Mouse (Mus musculus): ENCODE measurements at regions not wholly inside any gene's neighbourhood (a gene's known extent, or its start where the extent isn't known, plus 50 kb on each side); places are given as distances from the start of the nearest gene placed in this dataset.

DNA sequence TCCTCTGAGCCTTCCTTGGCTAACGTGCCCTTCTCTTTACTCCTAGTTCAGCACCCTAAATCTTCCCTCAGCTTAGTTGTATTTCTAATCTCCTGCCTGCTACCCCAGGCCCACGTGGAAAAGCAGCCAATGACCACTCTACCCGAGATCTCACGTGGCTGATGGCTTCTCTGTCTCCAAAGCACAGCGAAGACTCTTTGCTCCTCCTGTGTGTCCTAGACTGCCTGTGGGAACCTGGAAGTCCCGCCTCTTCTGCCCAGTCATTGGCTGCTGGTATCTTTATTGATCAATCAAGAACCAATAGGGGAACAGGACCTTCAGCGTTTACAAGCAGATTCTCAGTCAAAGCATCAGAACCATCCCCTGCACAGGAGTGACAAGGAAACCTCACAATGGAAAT lies 54.8 kb downstream of the Gm19935 start:
- no peak for ATAC-seq (ENCODE audit: extremely low read depth, insufficient number of reproducible peaks, low FRiP score, poor library complexity, severe bottlenecking)
- H3K9me3 ChIP-seq (replicated peaks) = peaks cover 9% of the 10 kb centered on the region
- H3K36me3 ChIP-seq (replicated peaks) = no peaks in the 10 kb centered on the region
- TF ChIP-seq GATA2 (IDR thresholded peaks at IDR 0.05; ENCODE audit: borderline replicate concordance, low read depth, low read length) = no peak
- TF ChIP-seq POLR2AphosphoS5 (IDR thresholded peaks at IDR 0.05; ENCODE audit: insufficient replicate concordance, low read depth, low read length) = no peak
- no peak for TF ChIP-seq CTCF (IDR thresholded peaks at IDR 0.05; ENCODE audit: low read depth, low read length)
- no peak for TF ChIP-seq TAL1 (conservative IDR thresholded peaks at IDR 0.05; ENCODE audit: low read depth, low read length)
- TF ChIP-seq GATA1 (IDR thresholded peaks at IDR 0.05; ENCODE audit: borderline replicate concordance, low read length) = no peak
- no peaks in the 10 kb centered on the region for H3K4me1 ChIP-seq (ENCODE audit: insufficient read depth, low read depth, low read length)
- DNase-seq (ENCODE audit: low spot score) = no peak
- no peaks in the 10 kb centered on the region for H3K27me3 ChIP-seq (ENCODE audit: insufficient read depth, low read length)
- no peak overlapping the region for H3K4me3 ChIP-seq (ENCODE audit: low read depth, low read length)

DNA sequence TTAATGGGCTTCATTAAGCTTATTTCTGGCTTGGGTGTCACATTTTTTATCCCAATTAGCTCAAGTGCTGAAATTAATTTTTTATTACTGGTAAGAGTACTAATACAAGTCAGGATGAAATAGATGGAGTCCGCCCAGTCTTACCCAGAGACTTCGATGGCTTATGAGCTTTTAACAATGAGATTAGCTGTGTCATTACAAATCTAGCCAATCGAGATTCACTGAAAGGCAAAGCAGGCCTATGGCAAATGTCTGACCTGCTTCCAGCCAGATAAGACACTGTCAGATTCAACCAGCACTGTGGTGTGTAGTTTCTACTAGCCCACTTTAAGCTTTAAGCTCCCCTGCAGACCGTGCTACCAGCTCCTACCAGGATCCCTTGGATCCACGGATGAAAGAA lies 55.2 kb downstream of the Gm19935 start:
- TF ChIP-seq CTCF (IDR thresholded peaks at IDR 0.05; ENCODE audit: low read depth, low read length) = no peak
- no peak for TF ChIP-seq POLR2AphosphoS5 (IDR thresholded peaks at IDR 0.05; ENCODE audit: insufficient replicate concordance, low read depth, low read length)
- no peak for TF ChIP-seq GATA1 (IDR thresholded peaks at IDR 0.05; ENCODE audit: borderline replicate concordance, low read length)
- TF ChIP-seq TAL1 (conservative IDR thresholded peaks at IDR 0.05; ENCODE audit: low read depth, low read length) = no peak
- no peak for TF ChIP-seq GATA2 (IDR thresholded peaks at IDR 0.05; ENCODE audit: borderline replicate concordance, low read depth, low read length)
- Histone ChIP-seq H3K4me1 (ENCODE audit: insufficient read depth, low read depth, low read length) (no peaks in the 10 kb centered on the region), H3K9me3 (replicated peaks) (peaks cover 11% of the 10 kb centered on the region), H3K36me3 (replicated peaks) (no peaks in the 10 kb centered on the region), H3K27me3 (ENCODE audit: insufficient read depth, low read length) (no peaks in the 10 kb centered on the region), H3K4me3 (ENCODE audit: low read depth, low read length) (no peak overlapping the region)
- ATAC-seq (ENCODE audit: extremely low read depth, insufficient number of reproducible peaks, low FRiP score, poor library complexity, severe bottlenecking) (no peak), DNase-seq (ENCODE audit: low spot score) (no peak)

DNA sequence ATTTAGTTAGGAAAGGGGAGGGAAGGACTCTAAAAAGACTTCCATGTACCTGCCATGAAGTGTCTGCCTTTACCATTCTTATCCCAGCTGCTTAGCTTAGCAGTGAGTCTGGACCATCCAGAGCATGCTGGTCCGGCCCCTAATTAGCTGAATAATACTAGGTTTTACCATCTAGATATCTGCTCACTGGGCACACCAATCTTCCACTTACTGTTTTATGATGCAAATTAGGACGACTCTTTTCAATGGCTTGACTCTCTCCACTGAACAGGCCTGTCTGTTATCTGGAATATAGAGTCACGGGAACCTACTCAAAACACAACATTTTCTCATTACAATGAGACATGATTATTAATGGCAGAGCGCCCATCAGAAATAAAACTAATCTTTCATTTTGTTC lies 55.7 kb downstream of the Gm19935 start:
- ATAC-seq (ENCODE audit: extremely low read depth, insufficient number of reproducible peaks, low FRiP score, poor library complexity, severe bottlenecking) = no peak
- TF ChIP-seq GATA1 (IDR thresholded peaks at IDR 0.05; ENCODE audit: borderline replicate concordance, low read length) (no peak), POLR2AphosphoS5 (IDR thresholded peaks at IDR 0.05; ENCODE audit: insufficient replicate concordance, low read depth, low read length) (no peak), GATA2 (IDR thresholded peaks at IDR 0.05; ENCODE audit: borderline replicate concordance, low read depth, low read length) (no peak), CTCF (IDR thresholded peaks at IDR 0.05; ENCODE audit: low read depth, low read length) (no peak), TAL1 (conservative IDR thresholded peaks at IDR 0.05; ENCODE audit: low read depth, low read length) (no peak)

DNA sequence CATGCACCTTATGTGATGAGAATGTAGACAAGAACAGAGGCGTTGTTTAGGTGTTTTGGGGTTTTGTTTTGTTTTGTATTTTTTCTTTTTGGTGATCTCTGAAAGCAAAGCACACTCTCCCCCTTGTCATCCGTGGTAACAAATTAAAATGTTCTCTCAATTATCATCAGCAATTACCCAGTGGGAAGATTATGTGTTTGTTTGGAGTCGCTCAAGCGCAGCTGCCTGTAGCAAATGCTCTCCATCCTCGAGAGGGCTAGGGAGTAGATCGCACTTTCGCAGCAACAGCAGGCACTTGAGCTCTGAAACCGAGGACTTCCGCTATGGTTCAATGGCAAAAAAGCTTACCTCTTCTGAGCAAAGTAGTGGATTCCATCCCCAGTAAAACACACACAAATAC lies 57.7 kb downstream of the Gm19935 start:
- H3K36me3 ChIP-seq (replicated peaks) = no peaks in the 10 kb centered on the region
- TF ChIP-seq GATA2 (IDR thresholded peaks at IDR 0.05; ENCODE audit: borderline replicate concordance, low read depth, low read length) (no peak), TAL1 (conservative IDR thresholded peaks at IDR 0.05; ENCODE audit: low read depth, low read length) (no peak), GATA1 (IDR thresholded peaks at IDR 0.05; ENCODE audit: borderline replicate concordance, low read length) (no peak), CTCF (IDR thresholded peaks at IDR 0.05; ENCODE audit: low read depth, low read length) (no peak), POLR2AphosphoS5 (IDR thresholded peaks at IDR 0.05; ENCODE audit: insufficient replicate concordance, low read depth, low read length) (no peak)
- ATAC-seq (ENCODE audit: extremely low read depth, insufficient number of reproducible peaks, low FRiP score, poor library complexity, severe bottlenecking) = no peak
- peaks cover 15% of the 10 kb centered on the region for H3K9me3 ChIP-seq (replicated peaks)
- no peaks in the 10 kb centered on the region for H3K27me3 ChIP-seq (ENCODE audit: insufficient read depth, low read length)
- no peaks in the 10 kb centered on the region for H3K4me1 ChIP-seq (ENCODE audit: insufficient read depth, low read depth, low read length)
- DNase-seq (ENCODE audit: low spot score) = no peak
- no peak overlapping the region for H3K4me3 ChIP-seq (ENCODE audit: low read depth, low read length)

More for the DNA sequence above, 55.7 kb downstream of the Gm19935 start:
- no peak overlapping the region for H3K4me3 ChIP-seq (ENCODE audit: low read depth, low read length)
- no peak for DNase-seq (ENCODE audit: low spot score)
- no peaks in the 10 kb centered on the region for H3K4me1 ChIP-seq (ENCODE audit: insufficient read depth, low read depth, low read length)
- peaks cover 12% of the 10 kb centered on the region for H3K9me3 ChIP-seq (replicated peaks)
- H3K27me3 ChIP-seq (ENCODE audit: insufficient read depth, low read length) = no peaks in the 10 kb centered on the region
- no peaks in the 10 kb centered on the region for H3K36me3 ChIP-seq (replicated peaks)

DNA sequence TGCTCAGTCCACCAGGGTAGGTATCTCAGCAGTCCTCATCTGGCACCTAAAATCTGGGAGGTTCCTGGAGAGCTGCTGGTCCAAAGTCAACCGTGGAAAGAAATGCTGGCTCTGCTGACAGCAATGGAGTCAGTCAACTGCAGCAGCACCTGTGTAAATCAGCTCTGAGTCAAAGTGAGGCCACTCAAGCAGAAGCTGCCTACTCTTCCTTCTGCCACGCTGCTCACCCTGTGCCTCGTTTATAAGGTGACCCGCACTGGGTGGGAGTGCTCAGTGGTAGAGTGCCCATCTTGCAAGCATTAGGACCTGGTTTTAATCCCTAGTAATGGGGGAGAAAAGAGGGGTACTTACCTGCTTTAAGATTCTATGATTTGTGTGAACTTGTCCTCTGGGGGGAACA lies 62.2 kb downstream of the Gm19935 start:
- H3K27me3 ChIP-seq (ENCODE audit: insufficient read depth, low read length) = no peaks in the 10 kb centered on the region
- no peak overlapping the region for H3K4me3 ChIP-seq (ENCODE audit: low read depth, low read length)
- no peak for ATAC-seq (ENCODE audit: extremely low read depth, insufficient number of reproducible peaks, low FRiP score, poor library complexity, severe bottlenecking)
- H3K9me3 ChIP-seq (replicated peaks) = peaks cover 12% of the 10 kb centered on the region
- DNase-seq (ENCODE audit: low spot score) = no peak
- no peaks in the 10 kb centered on the region for H3K4me1 ChIP-seq (ENCODE audit: insufficient read depth, low read depth, low read length)
- no peaks in the 10 kb centered on the region for H3K36me3 ChIP-seq (replicated peaks)
- TF ChIP-seq POLR2AphosphoS5 (IDR thresholded peaks at IDR 0.05; ENCODE audit: insufficient replicate concordance, low read depth, low read length) = no peak
- no peak for TF ChIP-seq CTCF (IDR thresholded peaks at IDR 0.05; ENCODE audit: low read depth, low read length)
- TF ChIP-seq GATA2 (IDR thresholded peaks at IDR 0.05; ENCODE audit: borderline replicate concordance, low read depth, low read length) = no peak
- TF ChIP-seq TAL1 (conservative IDR thresholded peaks at IDR 0.05; ENCODE audit: low read depth, low read length) = no peak

DNA sequence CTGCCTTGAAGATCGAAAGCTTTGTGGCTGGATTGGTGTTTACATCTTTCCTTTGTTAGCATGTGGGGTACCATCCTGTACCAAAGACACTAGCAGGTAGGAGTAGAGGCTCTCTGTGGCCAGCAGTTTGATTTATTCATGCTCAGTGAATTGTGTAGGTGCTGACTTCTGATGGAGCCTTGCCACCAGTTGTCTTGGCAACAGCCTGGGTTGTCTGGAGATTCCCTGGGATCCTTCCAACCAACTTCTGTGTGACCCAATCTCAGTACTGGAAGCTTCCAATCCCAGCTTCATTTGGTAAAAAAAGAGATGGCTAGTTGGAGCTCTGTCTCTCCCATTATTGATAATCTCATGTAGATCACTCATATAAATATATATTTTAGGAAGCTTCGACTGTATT lies 73.6 kb downstream of the Gm19935 start:
- ATAC-seq (ENCODE audit: extremely low read depth, insufficient number of reproducible peaks, low FRiP score, poor library complexity, severe bottlenecking) (no peak), DNase-seq (ENCODE audit: low spot score) (no peak)
- H3K4me3 ChIP-seq (ENCODE audit: low read depth, low read length) = no peak overlapping the region
- peaks cover 7% of the 10 kb centered on the region for H3K9me3 ChIP-seq (replicated peaks)
- H3K4me1 ChIP-seq (ENCODE audit: insufficient read depth, low read depth, low read length) = no peaks in the 10 kb centered on the region
- H3K36me3 ChIP-seq (replicated peaks) = no peaks in the 10 kb centered on the region
- no peaks in the 10 kb centered on the region for H3K27me3 ChIP-seq (ENCODE audit: insufficient read depth, low read length)
- TF ChIP-seq POLR2AphosphoS5 (IDR thresholded peaks at IDR 0.05; ENCODE audit: insufficient replicate concordance, low read depth, low read length) (no peak), GATA1 (IDR thresholded peaks at IDR 0.05; ENCODE audit: borderline replicate concordance, low read length) (no peak)
